Mouse (Mus musculus) heart, postnatal 0 days (tissue): Measurements from ENCODE around the gene Myo10. TPM values are rescaled to one million over a fixed set of nuclear protein-coding genes. Genes with fewer than 3 reads are reported as not detected.

Source experiments
- ATAC-seq: fragments of 200-750 bp; cut with Nextera tagmentation; 2 replicates; pipeline ENCODE4 v1.8.0; 2017; ENCODE audit warnings: low read depth, moderate number of reproducible peaks, moderate library complexity; ENCODE audit not compliant: insufficient read depth
- DNase-seq: peaks from one replicate; pipeline ENCODE4 v3.0.0-alpha.2; 2016; ENCODE audit warnings: low spot score
- H3K27ac ChIP-seq: fragments of 300-500 bp; sonication (generic); 2 replicates; pipeline ENCODE4 v1.5.1; 2014; ENCODE audit warnings: low read depth, mild to moderate bottlenecking
- H3K27me3 ChIP-seq: fragments of 300-500 bp; sonication (generic); 2 replicates; pipeline ENCODE4 v1.6.1; 2014; ENCODE audit warnings: low read length, mixed read lengths; ENCODE audit not compliant: control insufficient read depth, insufficient read depth
- H3K36me3 ChIP-seq: fragments of 300-500 bp; sonication (generic); replicated peaks from 2 replicates; pipeline ENCODE4 v1.6.1; 2014; ENCODE audit warnings: low read length, mixed read lengths; ENCODE audit not compliant: control insufficient read depth, insufficient read depth
- H3K4me1 ChIP-seq: fragments of 300-500 bp; sonication (generic); 2 replicates; pipeline ENCODE4 v1.6.1; 2014; ENCODE audit warnings: antibody characterized with exemption; ENCODE audit not compliant: control insufficient read depth, insufficient read depth
- H3K4me2 ChIP-seq: fragments of 300-500 bp; sonication (generic); 2 replicates; pipeline ENCODE4 v1.6.1; 2014; ENCODE audit warnings: low read depth, mild to moderate bottlenecking, low read length, moderate library complexity
- H3K4me3 ChIP-seq: fragments of 300-500 bp; sonication (generic); 2 replicates; pipeline ENCODE4 v1.5.1; 2014; ENCODE audit warnings: low read depth, low read length
- H3K9ac ChIP-seq: fragments of 300-500 bp; sonication (generic); replicated peaks from 2 replicates; pipeline ENCODE4 v1.6.1; 2014; ENCODE audit warnings: low read depth, low read length, mixed read lengths
- H3K9me3 ChIP-seq: fragments of 300-500 bp; sonication (generic); replicated peaks from 2 replicates; pipeline ENCODE4 v1.6.1; 2016; ENCODE audit warnings: low read length; ENCODE audit not compliant: control insufficient read depth
- CTCF ChIP-seq: IDR thresholded peaks from 2 replicates; pipeline ENCODE4 v1.5.1; 2016; ENCODE audit warnings: antibody characterized with exemption, control low read depth, low read depth
- EP300 ChIP-seq: IDR thresholded peaks from 2 replicates; pipeline ENCODE4 v1.6.1; 2016; ENCODE audit warnings: antibody characterized with exemption, low read depth
- WGBS: fragments of 180-500 bp; shearing (Covaris S2); extraction: QIAGEN DNeasy Blood & Tissue Kit; methylation state at CpG from one replicate; pipeline ENCODE4 v1.1.7; 2014; 5-methylcytosine and 5-hydroxymethylcytosine counted together
- polyA plus RNA-seq: library from polyadenylated mRNA; unstranded; fragments of >200 nt; fragmentation: Nextera tagmentation; extraction: Ambion mirVana; gene quantifications from 2 replicates; pipeline ENCODE4 v1.2.1, GENCODE M21; 2015
- total RNA-seq: library from RNA; depleted of rRNA; stranded (reverse); fragments of >200 nt; gene quantifications from 2 replicates; pipeline ENCODE4 v1.2.3, GENCODE M21; 2014; ENCODE audit warnings: low replicate concordance; rRNA removed

The Myo10 gene
- total and polyA plus RNA-seq, 2 experiments from 2014 or later = 6.2 to 7.6 TPM

DNA sequence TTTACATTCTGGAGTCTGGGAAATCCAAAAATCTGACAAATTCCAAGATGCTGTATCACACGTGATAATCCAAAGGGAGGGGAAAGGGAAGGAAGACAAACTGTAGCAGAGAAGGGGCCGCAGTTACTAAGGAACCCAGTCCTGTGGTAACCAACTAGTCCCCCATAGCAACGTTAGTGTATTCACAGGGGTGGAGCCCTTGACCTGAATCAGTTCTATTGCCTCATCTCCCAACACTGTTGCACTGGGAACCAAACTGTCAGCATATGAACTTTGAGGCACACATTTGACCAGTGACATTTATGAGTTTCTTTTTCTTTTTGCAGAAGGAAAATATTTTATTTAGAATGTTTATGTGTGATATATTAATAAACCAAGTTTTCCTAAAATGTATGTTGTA, 237.1 kb downstream of the Myo10 start:
- no peak overlapping the region for H3K4me2 ChIP-seq
- H3K4me3 ChIP-seq = no peak overlapping the region
- no peaks in the 10 kb centered on the region for H3K9me3 ChIP-seq
- 0 out of 2 replicates have a peak, but pooled peaks cover 4% of the 10 kb centered on the region for H3K4me1 ChIP-seq
- no peak for TF ChIP-seq CTCF
- H3K27ac ChIP-seq = no peak overlapping the region
- no peaks in the 10 kb centered on the region for H3K27me3 ChIP-seq
- no peak overlapping the region for H3K9ac ChIP-seq
- no peaks in the 10 kb centered on the region for H3K36me3 ChIP-seq
- DNase-seq = no peak
- no peak for ATAC-seq
- 63% methylated on average over 3 of the region's 3 CpGs for WGBS

DNA sequence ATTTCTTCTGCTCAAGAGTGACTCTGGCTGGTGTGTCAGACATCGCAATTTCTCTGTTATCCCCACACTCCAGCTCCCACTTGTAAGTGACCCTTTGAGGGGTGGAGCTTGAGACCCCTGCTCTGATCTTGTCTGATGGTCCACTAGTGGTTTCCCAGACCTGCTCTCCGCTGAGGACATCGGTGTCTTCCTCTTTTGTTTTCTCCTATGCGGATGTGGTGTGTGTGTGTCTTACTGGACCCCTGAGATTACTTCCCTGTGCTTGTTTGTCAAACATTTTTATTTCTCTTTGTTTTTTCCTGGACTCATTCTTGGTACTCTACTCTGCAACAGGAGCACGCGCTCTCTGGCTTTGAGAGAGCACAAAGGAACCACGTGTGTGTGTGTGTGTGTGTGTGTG, 239.6 kb downstream of the Myo10 start:
- no peak overlapping the region for H3K4me3 ChIP-seq
- WGBS = 79% methylated on average over 7 of the region's 7 CpGs
- TF ChIP-seq CTCF (no peak), EP300 (no peak)
- DNase-seq = no peak
- H3K36me3 ChIP-seq = no peaks in the 10 kb centered on the region
- H3K4me2 ChIP-seq = no peak overlapping the region
- ATAC-seq = no peak
- H3K9me3 ChIP-seq = no peaks in the 10 kb centered on the region
- 0 out of 2 replicates have a peak, but pooled peaks cover 4% of the 10 kb centered on the region for H3K4me1 ChIP-seq
- no peak overlapping the region for H3K9ac ChIP-seq
- H3K27ac ChIP-seq = no peak overlapping the region
- no peaks in the 10 kb centered on the region for H3K27me3 ChIP-seq

Other genes with a start within 250 kb of the Myo10 start
- 2.9 and 7.9 TPM in 2 replicates for gene Basp1, start 208.8 kb upstream of the Myo10 start, total RNA-seq
- 2.8 and 2.9 TPM in 2 replicates for gene Basp1, start 208.8 kb upstream of the Myo10 start, polyA plus RNA-seq
- 157 and 230 TPM in 2 replicates for gene Retreg1, start 220.7 kb downstream of the Myo10 start, total RNA-seq
- gene Retreg1, start 220.7 kb downstream of the Myo10 start, polyA plus RNA-seq = 141 and 142 TPM in 2 replicates